Mouse (Mus musculus) stomach, embryonic 14.5 days (tissue): ENCODE data around the gene Rbsn. TPM values are rescaled to one million over a fixed set of nuclear protein-coding genes. Genes with fewer than 3 reads are reported as not detected.

Experiments used
- ATAC-seq: fragments of 200-750 bp; cut with Nextera tagmentation; 2 replicates; pipeline ENCODE4 v1.8.0; 2017; ENCODE audit warnings: low read depth, moderate TSS enrichment; ENCODE audit not compliant: insufficient number of reproducible peaks, insufficient read depth, low FRiP score
- H3K27ac ChIP-seq: fragments of 300-500 bp; sonication (generic); 2 replicates; pipeline ENCODE4 v1.5.1; 2014; ENCODE audit warnings: mild to moderate bottlenecking, low read length, moderate library complexity, mixed read lengths
- H3K27me3 ChIP-seq: fragments of 300-500 bp; sonication (generic); 2 replicates; pipeline ENCODE4 v1.6.1; 2014; ENCODE audit warnings: low read length, control low read depth, mixed read lengths; ENCODE audit not compliant: control insufficient read depth, insufficient read depth
- H3K36me3 ChIP-seq: fragments of 300-500 bp; sonication (generic); 2 replicates; pipeline ENCODE4 v1.6.1; 2014; ENCODE audit warnings: mild to moderate bottlenecking, control low read depth, low read length, moderate library complexity, mixed read lengths; ENCODE audit not compliant: control insufficient read depth, insufficient read depth
- H3K4me1 ChIP-seq: fragments of 300-500 bp; sonication (generic); 2 replicates; pipeline ENCODE4 v1.6.1; 2014; ENCODE audit warnings: low read length, control low read depth, mixed read lengths; ENCODE audit not compliant: control insufficient read depth, insufficient read depth
- H3K4me2 ChIP-seq: fragments of 300-500 bp; sonication (generic); replicated peaks from 2 replicates; pipeline ENCODE4 v1.6.1; 2014; ENCODE audit warnings: low read depth, low read length, control low read depth
- H3K4me3 ChIP-seq: fragments of 300-500 bp; sonication (generic); 2 replicates; pipeline ENCODE4 v1.5.1; 2014; ENCODE audit warnings: low read depth, low read length, control low read depth
- H3K9ac ChIP-seq: fragments of 300-500 bp; sonication (generic); replicated peaks from 2 replicates; pipeline ENCODE4 v1.6.1; 2014; ENCODE audit warnings: low read depth, mild to moderate bottlenecking, control low read depth, low read length, moderate library complexity, mixed read lengths
- H3K9me3 ChIP-seq: fragments of 300-500 bp; sonication (generic); 2 replicates; pipeline ENCODE4 v1.6.1; 2016; ENCODE audit warnings: low read depth, low read length, control low read depth; ENCODE audit not compliant: control insufficient read depth
- WGBS: fragments of 180-500 bp; shearing (Covaris S2); extraction: QIAGEN DNeasy Blood & Tissue Kit; methylation state at CpG from one replicate; pipeline ENCODE4 v1.1.7; 2014; 5-methylcytosine and 5-hydroxymethylcytosine counted together
- polyA plus RNA-seq: library from polyadenylated mRNA; unstranded; fragments of >200 nt; fragmentation: Nextera tagmentation; extraction: Ambion mirVana; gene quantifications from 2 replicates; pipeline ENCODE4 v1.2.1, GENCODE M21; 2014

Rbsn gene
- polyA plus RNA-seq, 1 experiment from 2014 or later: 22.9 TPM

DNA sequence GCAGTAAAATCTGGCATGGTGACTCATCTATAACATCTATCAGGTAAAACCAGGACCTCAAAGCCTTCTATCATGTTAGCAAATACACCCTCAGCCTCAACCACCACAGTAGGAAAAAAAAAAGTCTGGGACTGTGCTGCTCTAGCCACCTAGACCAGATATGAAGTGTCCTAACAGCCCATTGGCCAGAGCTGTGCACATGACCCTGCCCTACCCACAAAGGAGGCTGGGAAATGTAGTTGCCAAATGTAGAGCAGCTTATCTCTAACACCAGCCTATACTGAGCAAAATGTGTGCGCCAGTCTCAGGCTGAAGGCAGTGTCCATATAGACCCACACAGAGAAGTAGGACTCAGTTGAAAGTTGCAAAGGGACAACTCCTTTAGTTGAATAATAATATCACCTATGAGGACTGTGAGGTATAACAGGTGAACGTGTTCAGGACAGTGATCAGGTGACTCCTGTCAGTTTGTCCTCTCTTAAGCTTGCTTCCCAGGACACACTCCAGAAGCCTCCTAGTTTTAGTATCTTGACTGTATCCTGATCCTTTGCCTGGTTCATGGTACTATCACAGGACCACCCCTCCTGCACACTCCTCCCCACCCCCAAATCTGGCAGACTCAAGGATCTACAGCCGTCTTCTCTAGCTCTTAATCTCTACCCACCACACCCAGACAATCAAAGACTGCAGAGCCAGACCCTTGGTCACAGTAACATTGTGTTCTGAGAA, 26.6 kb upstream of the Rbsn start:
- Histone ChIP-seq H3K4me2 (no peak overlapping the region), H3K4me3 (no peak overlapping the region), H3K27me3 (peaks cover 3% of the 10 kb centered on the region; the same call in 1 of the 2 replicates), H3K4me1 (no peaks in the 10 kb centered on the region), H3K9me3 (no peaks in the 10 kb centered on the region), H3K27ac (no peak overlapping the region), H3K9ac (no peak overlapping the region), H3K36me3 (no peaks in the 10 kb centered on the region)
- WGBS: 42% methylated on average over 3 of the region's 3 CpGs
- peak; percentile 90 for ATAC-seq

DNA sequence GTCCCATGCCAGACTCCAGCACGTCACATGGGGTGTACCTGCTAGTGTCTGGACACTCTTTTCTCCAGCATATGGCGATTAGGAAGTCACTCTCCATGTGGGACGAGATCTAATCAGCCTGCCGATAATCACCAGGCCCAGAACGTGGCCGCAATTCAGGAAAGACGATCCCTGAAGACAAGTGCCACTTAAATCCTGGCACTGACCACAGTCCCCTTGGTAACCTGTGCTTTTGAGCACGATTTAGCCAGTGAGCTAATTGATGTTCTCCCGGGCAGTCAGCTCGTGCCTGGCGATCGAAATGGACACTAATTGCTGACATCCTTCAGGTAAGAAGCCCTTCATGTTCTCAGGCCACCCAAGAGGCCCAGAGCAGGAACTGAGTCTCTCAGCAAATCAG, 20.3 kb upstream of the Rbsn start:
- no peak for ATAC-seq
- Histone ChIP-seq H3K27ac (no peak overlapping the region), H3K9ac (no peak overlapping the region), H3K4me2 (no peak overlapping the region), H3K4me1 (no peaks in the 10 kb centered on the region), H3K36me3 (no peaks in the 10 kb centered on the region), H3K27me3 (no peaks in the 10 kb centered on the region), H3K4me3 (no peak overlapping the region), H3K9me3 (no peaks in the 10 kb centered on the region)
- WGBS: 61% methylated on average over 12 of the region's 12 CpGs

GRCm38 (mm10) chr6:92231762-92232161, 17.0 kb upstream of the Rbsn start:
- Histone ChIP-seq H3K4me3 (no peak overlapping the region), H3K36me3 (no peaks in the 10 kb centered on the region), H3K9ac (no peak overlapping the region), H3K4me1 (no peaks in the 10 kb centered on the region), H3K27ac (no peak overlapping the region), H3K4me2 (no peak overlapping the region), H3K27me3 (no peaks in the 10 kb centered on the region), H3K9me3 (no peaks in the 10 kb centered on the region)
- WGBS: 58% methylated on average over 4 of the region's 4 CpGs
- no peak for ATAC-seq

DNA sequence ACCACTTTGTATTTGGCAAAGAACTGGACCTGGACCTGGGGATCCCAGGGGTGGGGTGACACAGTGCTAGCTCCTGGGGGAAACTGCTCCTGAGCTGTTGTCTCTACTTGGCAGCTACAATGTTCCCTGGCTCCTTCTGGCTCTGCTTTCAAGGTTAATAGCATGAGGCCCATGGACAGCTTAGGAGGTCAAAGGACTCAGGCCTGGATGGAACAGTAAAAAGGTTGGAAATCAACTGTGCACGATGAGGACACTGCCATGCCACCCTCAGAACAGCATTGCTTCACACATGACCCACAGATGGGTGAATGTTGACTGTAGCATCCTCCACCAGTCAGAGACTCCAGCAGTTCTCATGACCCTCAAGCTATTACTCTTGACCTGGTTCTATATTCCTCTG, 16.6 kb upstream of the Rbsn start:
- Histone ChIP-seq H3K4me2 (no peak overlapping the region), H3K4me1 (no peaks in the 10 kb centered on the region), H3K4me3 (no peak overlapping the region), H3K27ac (no peak overlapping the region), H3K27me3 (no peaks in the 10 kb centered on the region), H3K36me3 (no peaks in the 10 kb centered on the region), H3K9me3 (no peaks in the 10 kb centered on the region), H3K9ac (no peak overlapping the region)
- 75% methylated on average over 1 of the region's 1 CpGs for WGBS
- ATAC-seq: no peak

DNA sequence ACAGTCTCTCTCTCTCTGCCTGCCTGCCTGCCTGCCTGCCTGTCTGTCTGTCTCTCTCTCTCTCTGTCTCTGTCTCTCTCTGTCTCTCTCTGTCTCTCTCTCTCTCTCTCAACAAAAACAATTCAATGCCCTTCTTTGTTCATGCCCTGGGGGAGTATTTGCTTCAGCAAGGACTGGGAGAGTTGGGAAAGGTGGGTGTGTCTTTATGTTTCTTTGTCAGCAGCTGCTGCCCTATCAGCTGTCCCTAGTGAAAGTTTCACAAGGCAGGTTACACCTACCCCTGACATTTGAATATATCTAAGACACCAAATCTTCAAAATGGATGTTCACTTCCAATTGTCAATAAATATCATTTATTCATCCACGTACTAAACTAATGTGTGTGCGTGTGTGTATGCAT, 14.9 kb upstream of the Rbsn start:
- Histone ChIP-seq H3K4me1 (no peaks in the 10 kb centered on the region), H3K9ac (no peak overlapping the region), H3K27me3 (no peaks in the 10 kb centered on the region), H3K4me2 (no peak overlapping the region), H3K4me3 (no peak overlapping the region), H3K27ac (no peak overlapping the region), H3K36me3 (no peaks in the 10 kb centered on the region), H3K9me3 (no peaks in the 10 kb centered on the region)
- ATAC-seq: no peak
- 84% methylated on average over 2 of the region's 2 CpGs for WGBS

GRCm38 (mm10) chr6:92229103-92229502, 14.4 kb upstream of the Rbsn start:
- H3K4me2 ChIP-seq: no peak overlapping the region
- no peak overlapping the region for H3K4me3 ChIP-seq
- no peak overlapping the region for H3K9ac ChIP-seq
- no peaks in the 10 kb centered on the region for H3K9me3 ChIP-seq
- no peaks in the 10 kb centered on the region for H3K4me1 ChIP-seq
- no peaks in the 10 kb centered on the region for H3K36me3 ChIP-seq
- H3K27ac ChIP-seq: no peak overlapping the region
- ATAC-seq: no peak
- H3K27me3 ChIP-seq: no peaks in the 10 kb centered on the region

DNA sequence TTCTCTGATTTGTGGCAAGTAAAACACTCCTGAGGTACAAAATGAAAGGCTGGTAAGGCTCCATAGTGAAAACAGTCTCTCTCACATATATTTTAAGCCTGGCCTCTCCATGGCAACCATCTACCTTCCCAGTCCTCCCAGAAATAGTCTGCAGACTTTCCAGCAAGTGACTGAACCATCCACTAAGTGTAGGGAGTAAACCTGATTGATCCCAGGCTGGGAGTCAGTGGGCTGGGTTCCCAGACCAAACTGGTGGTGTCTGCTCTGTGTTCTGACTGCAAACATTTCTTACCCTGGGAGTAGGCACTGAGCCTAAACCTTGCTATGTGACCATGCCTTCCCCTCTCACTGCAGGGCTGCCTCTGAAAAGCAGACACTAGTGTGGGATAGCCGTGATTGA, 10.3 kb upstream of the Rbsn start:
- WGBS: 57% methylated on average over 1 of the region's 1 CpGs
- H3K4me3 ChIP-seq: no peak overlapping the region
- H3K36me3 ChIP-seq: no peaks in the 10 kb centered on the region
- H3K9me3 ChIP-seq: no peaks in the 10 kb centered on the region
- no peak overlapping the region for H3K9ac ChIP-seq
- no peak overlapping the region for H3K4me2 ChIP-seq
- no peaks in the 10 kb centered on the region for H3K27me3 ChIP-seq
- no peak overlapping the region for H3K27ac ChIP-seq
- 0 out of 2 replicates have a peak, but pooled peaks have one; percentile 46 for ATAC-seq
- H3K4me1 ChIP-seq: no peaks in the 10 kb centered on the region

- H3K27me3 ChIP-seq: no peaks in the 10 kb centered on the region
- H3K9me3 ChIP-seq: no peaks in the 10 kb centered on the region
- WGBS: 79% methylated on average over 3 of the region's 3 CpGs
- H3K4me2 ChIP-seq: no peak overlapping the region
- H3K9ac ChIP-seq: no peak overlapping the region
- H3K4me3 ChIP-seq: no peak overlapping the region
- no peaks in the 10 kb centered on the region for H3K4me1 ChIP-seq
- H3K36me3 ChIP-seq: no peaks in the 10 kb centered on the region
- ATAC-seq: no peak
- no peak overlapping the region for H3K27ac ChIP-seq
Observed at GRCm38 (mm10) chr6:92222021-92222420, 7.3 kb upstream of the Rbsn start.

- no peaks in the 10 kb centered on the region for H3K9me3 ChIP-seq
- no peaks in the 10 kb centered on the region for H3K4me1 ChIP-seq
- no peaks in the 10 kb centered on the region for H3K27me3 ChIP-seq
- no peak overlapping the region for H3K9ac ChIP-seq
- H3K36me3 ChIP-seq: no peaks in the 10 kb centered on the region
- no peak for ATAC-seq
- H3K4me2 ChIP-seq: no peak overlapping the region
- H3K27ac ChIP-seq: no peak overlapping the region
- no peak overlapping the region for H3K4me3 ChIP-seq
- 62% methylated on average over 6 of the region's 6 CpGs for WGBS
Observed at GRCm38 (mm10) chr6:92221604-92222003, 6.9 kb upstream of the Rbsn start.
